Mouse (Mus musculus) stomach, embryonic 14.5 days (tissue): ENCODE measurements at regions not wholly inside any gene's neighbourhood (a gene's known extent, or its start where the extent isn't known, plus 50 kb on each side); places are given as distances from the start of the nearest gene placed in this dataset.

ENCODE experiments used
- ATAC-seq: fragments of 200-750 bp; cut with Nextera tagmentation; 2 replicates; pipeline ENCODE4 v1.8.0; 2017; ENCODE audit warnings: low read depth, moderate TSS enrichment; ENCODE audit not compliant: insufficient number of reproducible peaks, insufficient read depth, low FRiP score
- H3K27ac ChIP-seq: fragments of 300-500 bp; sonication (generic); 2 replicates; pipeline ENCODE4 v1.5.1; 2014; ENCODE audit warnings: mild to moderate bottlenecking, low read length, moderate library complexity, mixed read lengths
- H3K27me3 ChIP-seq: fragments of 300-500 bp; sonication (generic); 2 replicates; pipeline ENCODE4 v1.6.1; 2014; ENCODE audit warnings: low read length, control low read depth, mixed read lengths; ENCODE audit not compliant: control insufficient read depth, insufficient read depth
- H3K36me3 ChIP-seq: fragments of 300-500 bp; sonication (generic); 2 replicates; pipeline ENCODE4 v1.6.1; 2014; ENCODE audit warnings: mild to moderate bottlenecking, control low read depth, low read length, moderate library complexity, mixed read lengths; ENCODE audit not compliant: control insufficient read depth, insufficient read depth
- H3K4me1 ChIP-seq: fragments of 300-500 bp; sonication (generic); 2 replicates; pipeline ENCODE4 v1.6.1; 2014; ENCODE audit warnings: low read length, control low read depth, mixed read lengths; ENCODE audit not compliant: control insufficient read depth, insufficient read depth
- H3K4me2 ChIP-seq: fragments of 300-500 bp; sonication (generic); replicated peaks from 2 replicates; pipeline ENCODE4 v1.6.1; 2014; ENCODE audit warnings: low read depth, low read length, control low read depth
- H3K4me3 ChIP-seq: fragments of 300-500 bp; sonication (generic); 2 replicates; pipeline ENCODE4 v1.5.1; 2014; ENCODE audit warnings: low read depth, low read length, control low read depth
- H3K9ac ChIP-seq: fragments of 300-500 bp; sonication (generic); replicated peaks from 2 replicates; pipeline ENCODE4 v1.6.1; 2014; ENCODE audit warnings: low read depth, mild to moderate bottlenecking, control low read depth, low read length, moderate library complexity, mixed read lengths
- H3K9me3 ChIP-seq: fragments of 300-500 bp; sonication (generic); 2 replicates; pipeline ENCODE4 v1.6.1; 2016; ENCODE audit warnings: low read depth, low read length, control low read depth; ENCODE audit not compliant: control insufficient read depth
- WGBS: fragments of 180-500 bp; shearing (Covaris S2); extraction: QIAGEN DNeasy Blood & Tissue Kit; methylation state at CpG from one replicate; pipeline ENCODE4 v1.1.7; 2014; 5-methylcytosine and 5-hydroxymethylcytosine counted together

DNA sequence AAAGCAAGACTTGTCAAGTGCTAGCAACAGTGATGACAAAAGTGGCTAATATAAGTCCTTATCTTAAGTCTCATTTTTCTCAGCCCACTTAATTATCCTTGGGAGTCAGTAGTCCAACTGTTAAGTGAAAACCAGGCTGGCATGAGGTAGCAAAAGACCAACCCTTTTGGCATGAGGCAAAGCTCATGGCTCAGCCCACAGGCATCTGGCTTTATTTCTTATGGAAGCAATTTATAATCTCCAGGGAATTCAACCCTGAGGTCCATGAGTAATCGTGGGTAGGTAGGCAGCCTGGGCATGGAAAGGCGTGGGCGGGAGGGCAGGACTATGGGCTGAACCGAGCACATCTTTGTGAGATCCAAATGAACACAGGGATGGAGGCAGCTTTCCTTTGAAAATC, 950.4 kb downstream of the Ttll7 start:
- Histone ChIP-seq H3K4me1 (no peaks in the 10 kb centered on the region), H3K9ac (no peak overlapping the region), H3K9me3 (no peaks in the 10 kb centered on the region), H3K27me3 (no peaks in the 10 kb centered on the region), H3K4me2 (no peak overlapping the region), H3K36me3 (no peaks in the 10 kb centered on the region), H3K4me3 (no peak overlapping the region), H3K27ac (no peak overlapping the region)
- 85% methylated on average over 4 of the region's 4 CpGs for WGBS
- ATAC-seq, result no peak

DNA sequence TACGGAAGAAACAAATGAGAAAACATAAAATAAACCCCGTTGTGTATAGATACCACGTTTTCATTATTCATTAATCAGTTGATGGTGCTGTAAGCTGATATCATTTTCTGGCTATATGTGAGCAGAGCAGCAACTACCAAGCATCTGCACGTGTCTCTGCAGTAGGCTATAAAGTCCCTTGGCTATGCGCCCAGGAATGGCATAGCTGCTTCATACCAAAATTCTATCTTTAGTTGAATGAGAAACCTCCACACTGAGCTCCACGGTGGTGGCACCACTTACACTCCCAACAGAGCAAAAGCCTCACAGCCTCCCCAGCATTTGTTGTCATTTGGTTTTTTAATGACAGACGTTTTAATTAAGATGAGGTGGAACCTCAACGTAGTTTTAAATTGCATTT, 944.4 kb downstream of the Ttll7 start:
- 80% methylated on average over 8 of the region's 8 CpGs for WGBS
- no peak overlapping the region for H3K4me2 ChIP-seq
- H3K4me3 ChIP-seq, result no peak overlapping the region
- no peak overlapping the region for H3K9ac ChIP-seq
- no peaks in the 10 kb centered on the region for H3K36me3 ChIP-seq
- no peaks in the 10 kb centered on the region for H3K4me1 ChIP-seq
- no peak overlapping the region for H3K27ac ChIP-seq
- no peaks in the 10 kb centered on the region for H3K9me3 ChIP-seq
- no peak for ATAC-seq
- H3K27me3 ChIP-seq, result no peaks in the 10 kb centered on the region

DNA sequence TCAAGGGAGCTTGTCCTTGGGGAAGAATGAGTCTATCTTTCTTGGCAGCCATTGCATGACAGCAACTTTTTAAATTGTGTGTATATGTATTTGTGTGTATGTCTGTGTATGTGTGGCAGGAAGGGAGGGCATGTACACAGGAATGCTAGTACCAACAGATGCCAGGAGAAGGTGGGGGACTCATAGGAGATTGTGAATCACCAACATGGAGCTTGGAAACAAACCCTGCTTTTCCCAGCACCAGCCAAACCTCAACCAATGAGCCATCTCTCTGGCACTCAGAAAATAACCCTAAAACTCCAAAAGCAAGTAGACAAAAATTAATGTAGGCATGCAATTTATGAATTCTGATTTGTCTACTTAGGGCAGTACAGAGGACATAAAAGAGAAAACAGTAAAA, 942.9 kb downstream of the Ttll7 start:
- Histone ChIP-seq H3K27ac (no peak overlapping the region), H3K36me3 (no peaks in the 10 kb centered on the region), H3K9ac (no peak overlapping the region), H3K4me1 (no peaks in the 10 kb centered on the region), H3K4me3 (no peak overlapping the region), H3K27me3 (no peaks in the 10 kb centered on the region), H3K9me3 (no peaks in the 10 kb centered on the region), H3K4me2 (no peak overlapping the region)
- ATAC-seq, result no peak

DNA sequence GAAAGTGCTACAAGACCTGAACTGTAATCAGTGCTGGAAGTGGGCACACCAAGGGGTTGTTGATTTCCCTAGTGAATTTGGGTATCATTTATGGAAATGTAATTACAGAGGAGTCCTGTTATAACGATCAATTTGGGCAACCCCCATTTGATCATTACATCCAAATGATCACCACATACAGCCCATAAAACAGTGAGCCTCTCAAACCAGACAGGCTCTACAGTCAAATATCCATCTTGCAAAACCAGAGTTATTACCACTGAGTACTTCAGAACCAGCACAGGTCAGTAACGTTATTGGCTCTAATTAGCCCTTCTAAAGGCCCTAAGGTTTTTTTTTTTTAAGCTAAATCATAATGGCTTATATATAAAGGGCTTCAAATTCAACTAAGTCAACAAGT, 934.4 kb downstream of the Ttll7 start:
- no peaks in the 10 kb centered on the region for H3K4me1 ChIP-seq
- H3K27me3 ChIP-seq, result no peaks in the 10 kb centered on the region
- no peak overlapping the region for H3K4me3 ChIP-seq
- no peaks in the 10 kb centered on the region for H3K9me3 ChIP-seq
- H3K27ac ChIP-seq, result no peak overlapping the region
- no peaks in the 10 kb centered on the region for H3K36me3 ChIP-seq
- no peak overlapping the region for H3K4me2 ChIP-seq
- 78% methylated on average over 2 of the region's 2 CpGs for WGBS
- ATAC-seq, result no peak
- no peak overlapping the region for H3K9ac ChIP-seq

DNA sequence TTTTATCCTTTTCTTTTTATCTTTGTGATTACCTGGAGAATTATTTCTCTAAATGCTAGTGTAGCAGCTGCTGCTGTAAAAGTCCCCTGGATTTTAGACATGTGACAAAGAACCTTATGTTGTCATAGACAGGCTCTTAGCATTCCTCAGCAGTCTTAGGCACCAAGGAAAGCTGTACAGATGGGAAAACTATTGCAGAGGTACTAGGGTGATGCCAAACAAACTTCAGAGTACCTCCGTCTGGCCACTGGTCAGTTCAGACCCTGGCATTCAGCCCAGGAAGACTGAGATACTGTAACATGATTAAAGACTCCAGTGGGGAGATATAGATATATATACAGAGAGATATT, 898.6 kb downstream of the Ttll7 start:
- Histone ChIP-seq H3K9ac (no peak overlapping the region), H3K4me2 (no peak overlapping the region), H3K27ac (no peak overlapping the region), H3K4me3 (no peak overlapping the region), H3K4me1 (no peaks in the 10 kb centered on the region), H3K27me3 (no peaks in the 10 kb centered on the region), H3K36me3 (no peaks in the 10 kb centered on the region), H3K9me3 (no peaks in the 10 kb centered on the region)
- WGBS, result 49% methylated on average over 1 of the region's 1 CpGs
- ATAC-seq, result no peak

DNA sequence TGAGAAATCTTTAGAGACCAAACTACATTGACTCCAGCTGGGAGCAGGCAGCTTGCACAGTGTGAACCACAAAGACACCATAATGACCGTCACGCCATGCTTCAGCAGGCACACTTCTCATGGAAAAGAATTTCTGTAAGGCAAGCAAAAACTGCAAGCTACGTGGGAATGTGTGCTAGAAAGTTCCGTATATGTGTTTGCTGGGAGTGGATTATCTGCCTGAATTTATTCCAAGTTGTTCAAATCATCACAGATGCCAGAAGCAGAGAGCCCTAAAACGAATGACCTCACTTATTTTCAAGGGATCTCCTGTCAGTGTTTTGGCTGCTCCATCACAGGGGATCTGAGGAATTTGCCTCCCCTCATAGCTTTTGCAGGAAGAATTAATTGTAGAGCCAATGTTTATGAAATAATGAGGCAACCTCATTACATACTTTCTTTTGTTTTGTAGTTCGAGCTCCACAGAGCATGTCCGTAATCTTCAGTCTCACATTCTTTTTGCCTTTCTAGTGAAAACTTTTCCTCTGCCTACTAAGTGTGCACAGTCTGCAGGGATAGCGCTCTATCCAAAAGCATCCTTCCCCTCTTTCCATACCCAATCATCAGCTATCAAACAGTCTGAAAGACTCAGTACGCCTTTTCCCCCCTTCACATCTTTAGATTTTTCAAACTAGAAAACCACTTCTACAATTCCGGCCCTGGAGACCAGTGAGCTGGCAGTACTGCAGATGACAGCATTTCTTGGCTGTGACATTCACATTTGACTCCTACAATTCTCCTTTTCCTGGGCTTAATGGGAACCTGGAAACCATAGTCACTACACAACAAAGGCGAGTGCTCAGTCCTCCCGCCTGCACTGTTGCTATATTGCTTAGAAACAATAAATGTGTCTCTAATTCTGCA, 898.0 kb downstream of the Ttll7 start:
- Histone ChIP-seq H3K9ac (no peak overlapping the region), H3K4me1 (no peaks in the 10 kb centered on the region), H3K27me3 (no peaks in the 10 kb centered on the region), H3K27ac (no peak overlapping the region), H3K36me3 (no peaks in the 10 kb centered on the region), H3K4me3 (no peak overlapping the region), H3K4me2 (no peak overlapping the region), H3K9me3 (no peaks in the 10 kb centered on the region)
- ATAC-seq, result no peak
- 56% methylated on average over 12 of the region's 12 CpGs for WGBS

DNA sequence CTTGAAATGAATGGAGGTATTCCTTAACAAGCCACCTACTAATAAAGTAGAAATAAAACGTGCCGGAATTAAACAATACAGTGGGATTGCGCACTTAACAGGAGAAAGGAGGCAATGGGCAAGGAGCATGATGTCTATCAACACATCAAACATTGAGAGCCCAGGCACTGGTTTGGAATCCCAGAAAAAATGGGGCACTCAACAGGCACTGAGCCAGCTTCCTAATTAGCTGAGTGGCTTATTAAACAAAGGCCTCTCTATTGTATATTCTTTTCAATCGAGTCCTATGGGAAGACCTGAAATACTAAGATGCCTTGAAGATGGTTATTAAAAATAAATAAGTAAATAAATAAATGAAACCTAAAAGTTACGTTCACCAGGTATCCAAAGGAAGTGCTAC, 897.3 kb downstream of the Ttll7 start:
- Histone ChIP-seq H3K27me3 (no peaks in the 10 kb centered on the region), H3K27ac (no peak overlapping the region), H3K4me3 (no peak overlapping the region), H3K4me1 (no peaks in the 10 kb centered on the region), H3K36me3 (no peaks in the 10 kb centered on the region), H3K4me2 (no peak overlapping the region), H3K9ac (no peak overlapping the region), H3K9me3 (no peaks in the 10 kb centered on the region)
- ATAC-seq, result no peak
- WGBS, result 84% methylated on average over 5 of the region's 5 CpGs

DNA sequence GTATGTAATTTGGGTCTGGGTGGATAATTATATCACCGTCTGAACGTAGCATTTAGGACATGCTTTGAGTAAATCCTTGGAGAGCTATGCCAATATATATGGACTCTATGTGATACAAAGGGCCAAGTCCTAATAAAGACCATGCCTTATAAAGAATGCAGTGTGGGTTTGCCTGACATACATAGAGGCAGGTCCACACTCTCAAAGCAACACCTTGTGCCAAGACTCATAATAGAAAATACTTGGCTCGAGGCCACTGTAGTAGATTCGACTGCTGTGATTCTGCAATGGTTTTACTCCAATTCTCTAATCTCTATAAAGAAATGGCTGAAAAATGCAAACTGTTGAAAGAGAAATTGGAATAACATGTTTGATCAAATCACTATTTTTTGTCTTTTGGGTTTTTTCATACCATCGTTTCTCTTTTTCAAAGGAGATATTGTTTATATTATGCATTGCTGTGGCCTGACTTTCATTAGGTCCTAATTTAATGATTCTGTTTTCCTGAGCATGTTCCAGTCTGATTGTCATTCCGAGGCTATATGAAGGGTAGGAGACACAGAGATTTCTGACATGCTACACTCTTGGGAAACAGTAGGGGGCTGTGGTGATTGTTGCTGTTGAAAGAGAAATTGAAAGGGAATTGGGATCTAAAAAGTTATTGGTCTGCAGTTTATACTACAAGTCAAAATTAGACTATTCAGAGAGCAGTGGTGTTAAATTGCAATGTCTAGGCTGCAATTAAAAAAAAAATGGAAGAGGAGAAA, 884.7 kb downstream of the Ttll7 start:
- Histone ChIP-seq H3K4me3 (no peak overlapping the region), H3K4me2 (no peak overlapping the region), H3K9ac (no peak overlapping the region), H3K27ac (no peak overlapping the region), H3K4me1 (no peaks in the 10 kb centered on the region), H3K9me3 (no peaks in the 10 kb centered on the region), H3K27me3 (no peaks in the 10 kb centered on the region), H3K36me3 (no peaks in the 10 kb centered on the region)
- ATAC-seq, result no peak
- WGBS, result 80% methylated on average over 6 of the region's 6 CpGs
